Mouse (Mus musculus) left cerebral cortex, adult 8-10 months (tissue): Measurements from ENCODE around the gene Canx. TPM values are rescaled to one million over a fixed set of nuclear protein-coding genes. Genes with fewer than 3 reads are reported as not detected.
A peak's percentile ranks its signal among the peaks of the same experiment; 100 is the strongest.
"Not testable (repeated sequence)": the region's sequence is repeated elsewhere in the genome, so short reads cannot be mapped to it uniquely, and the experiment has no call there.

Experiments
- DNase-seq, 2 experiments: peaks; one replicate each; pipeline ENCODE4 v3.0.0; 2022; ENCODE audit warnings: low spot score in 2 of 2
- total RNA-seq, 4 experiments: library from RNA; stranded (reverse); gene quantifications; 2 replicates each; pipeline ENCODE4 v1.2.4; 2022

Canx gene
- total RNA-seq, 4 experiments from 2014 or later: 371 to 437 (median 413) TPM

DNA sequence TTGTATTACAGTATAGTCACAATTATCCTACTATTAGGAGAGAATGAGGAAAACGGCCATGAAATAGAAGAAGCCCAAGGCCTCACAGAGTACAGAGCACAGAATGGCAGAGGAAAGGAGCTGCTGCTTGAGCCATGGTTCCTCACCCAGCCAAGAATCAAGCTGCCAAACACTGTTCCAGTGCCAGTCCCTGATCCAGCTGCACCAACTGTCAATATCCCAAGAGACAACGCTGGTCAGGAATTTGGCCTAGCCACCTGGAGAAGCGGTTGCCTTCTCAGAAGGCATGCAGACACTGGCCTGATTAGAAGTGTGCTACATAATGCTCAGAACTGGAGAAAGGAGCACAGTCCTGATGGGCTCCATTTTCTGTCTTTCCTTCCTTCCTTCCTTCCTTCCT lies 7.7 kb upstream of the Canx start:
- no peak for DNase-seq

DNA sequence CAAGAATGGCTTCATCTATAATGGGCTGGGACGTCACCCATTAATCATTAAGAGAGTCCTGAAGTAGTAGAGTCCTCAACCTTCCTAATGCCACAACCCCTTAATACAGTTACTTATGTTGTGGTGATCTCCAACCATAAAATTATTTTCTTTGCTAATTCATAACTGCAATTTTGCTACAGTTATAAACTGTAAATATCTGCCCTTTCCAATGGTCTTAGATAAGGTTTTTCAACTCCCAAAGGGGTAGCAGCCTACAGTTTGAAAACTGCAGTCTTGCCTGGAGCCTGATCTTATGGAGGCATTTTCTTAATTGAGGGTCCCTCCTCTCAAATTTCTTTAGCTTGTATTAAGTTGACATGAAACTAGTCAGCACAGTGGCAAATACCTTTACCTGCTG lies 3.9 kb upstream of the Canx start:
- DNase-seq: no peak

DNA sequence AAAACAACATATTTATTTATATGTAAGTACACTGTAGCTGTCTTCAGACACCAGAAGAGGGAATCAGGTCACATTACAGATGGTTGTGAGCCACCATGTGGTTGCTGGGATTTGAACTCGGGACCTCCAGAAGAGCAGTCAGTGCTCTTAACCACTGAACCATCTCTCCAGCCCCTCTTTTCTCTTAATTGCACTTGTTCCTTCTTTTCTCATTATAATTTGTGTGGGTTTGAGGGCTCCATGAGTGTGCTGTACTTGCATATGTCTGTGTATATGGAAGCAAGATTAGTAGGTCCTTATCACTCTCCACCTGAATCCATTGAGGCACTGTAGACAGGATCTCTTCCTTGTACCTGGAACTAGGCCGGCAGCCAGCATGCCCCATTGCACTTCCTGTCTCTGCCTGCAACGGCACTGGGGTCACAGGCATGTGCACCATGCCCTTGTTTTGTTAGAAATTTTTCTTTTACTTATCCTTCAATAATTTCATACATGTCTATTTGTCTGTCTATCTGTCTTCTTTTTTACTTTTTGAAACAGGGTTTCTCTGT lies 2.7 kb upstream of the Canx start:
- no peak for DNase-seq

DNA sequence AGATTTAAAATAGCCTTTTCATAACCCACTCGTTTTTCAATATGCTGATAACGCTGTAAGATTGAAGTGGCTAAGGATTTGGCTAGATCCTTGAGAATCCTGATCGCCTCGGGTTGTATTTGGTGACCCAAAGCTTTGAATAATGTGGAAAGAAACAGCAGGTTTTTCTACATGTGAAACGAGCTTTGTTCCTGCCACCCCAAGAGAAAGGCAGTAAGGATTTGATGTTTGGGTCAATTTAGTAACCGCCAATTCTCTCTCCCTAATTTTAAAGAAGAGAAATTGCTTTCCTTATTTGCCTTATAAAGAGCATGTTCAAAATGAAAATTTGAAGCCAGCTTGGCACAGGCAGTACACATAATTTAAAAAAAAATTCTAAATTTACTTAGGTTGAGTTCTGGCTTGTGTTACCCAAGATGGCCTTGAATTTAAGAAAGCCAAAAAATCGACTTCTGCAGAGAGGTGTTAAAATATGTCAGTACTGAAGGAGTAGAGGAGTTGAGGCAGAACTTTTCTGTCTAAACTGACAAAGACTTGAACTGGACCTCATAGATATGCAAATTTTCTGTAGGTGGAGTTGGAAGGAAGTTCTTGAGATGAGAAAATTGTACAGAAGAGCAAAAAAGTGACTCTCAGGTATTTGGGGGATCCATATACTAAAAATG lies 961 bp upstream of the Canx start:
- no peak for DNase-seq

DNA sequence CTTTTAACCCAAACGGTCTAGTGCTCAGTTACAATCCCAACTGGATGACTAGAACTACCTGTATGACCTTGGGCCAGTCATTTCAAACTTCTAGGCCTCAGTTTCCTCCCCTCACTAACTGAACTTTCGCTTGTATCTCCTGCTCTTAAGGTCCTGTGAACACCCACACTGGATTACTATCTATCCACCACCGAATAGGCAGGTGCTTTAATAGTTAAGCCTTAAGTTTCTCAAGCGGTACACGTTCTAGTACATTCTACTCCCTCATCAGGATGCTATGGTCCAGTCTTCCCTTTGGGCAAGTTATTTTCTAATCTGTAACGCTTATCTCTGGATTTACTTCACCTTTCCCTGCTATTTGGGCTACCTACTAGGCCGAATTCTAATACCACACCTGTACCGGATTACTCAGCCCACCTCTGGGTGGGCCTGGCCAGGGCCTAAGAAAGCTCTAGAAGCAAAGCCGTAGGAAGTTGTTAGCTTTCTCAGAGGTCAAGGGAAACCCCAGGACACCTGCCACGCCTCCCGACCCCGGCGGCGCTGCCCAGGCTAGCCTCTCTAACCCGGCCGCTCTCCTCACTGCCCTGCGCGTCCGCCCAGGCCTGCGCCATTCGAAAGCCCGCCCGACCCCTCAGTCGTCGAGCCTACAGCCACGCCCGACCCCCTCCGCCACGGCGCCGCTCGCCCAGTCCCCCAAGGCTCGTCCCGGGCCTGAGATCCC lies 562 bp downstream of the Canx start:
- DNase-seq: no peak

DNA sequence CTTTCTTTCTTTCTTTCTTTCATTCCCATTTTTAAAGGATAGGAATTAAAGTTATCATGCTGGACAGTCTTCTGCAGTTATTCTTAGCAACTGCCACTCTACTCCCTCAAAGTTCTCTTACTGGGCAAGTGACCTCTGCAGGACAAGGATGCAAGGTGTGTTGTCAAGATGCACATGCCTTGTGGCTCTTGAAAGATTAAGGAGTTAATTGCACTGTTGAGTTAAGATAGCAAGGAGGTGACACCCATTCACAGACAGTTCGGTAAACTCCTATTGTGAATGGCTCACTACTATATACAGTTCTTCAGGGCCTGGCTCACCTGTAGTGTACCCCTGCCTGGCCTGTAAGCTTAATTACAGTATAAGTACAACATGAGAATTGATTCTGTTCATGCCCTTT lies 1.6 kb downstream of the Canx start:
- DNase-seq: no peak

DNA sequence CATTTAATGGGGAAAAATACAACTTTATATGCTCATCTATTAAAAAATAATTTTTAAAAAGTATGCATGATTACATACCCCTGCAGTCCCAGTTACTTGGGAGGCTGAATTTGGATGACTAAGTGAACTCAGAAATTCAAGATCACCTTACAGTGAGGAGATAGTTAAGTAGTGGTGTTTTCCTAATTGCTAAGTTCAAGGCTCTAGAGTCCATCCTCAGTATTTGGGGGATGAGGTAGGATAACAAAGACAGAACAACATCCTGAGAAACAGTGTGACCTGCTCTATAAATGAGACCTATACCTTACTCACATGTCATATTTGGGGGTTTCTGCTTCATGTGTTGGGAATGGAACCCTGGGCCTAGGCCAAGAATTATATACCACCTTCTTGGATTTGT lies 3.1 kb downstream of the Canx start:
- DNase-seq: no peak

DNA sequence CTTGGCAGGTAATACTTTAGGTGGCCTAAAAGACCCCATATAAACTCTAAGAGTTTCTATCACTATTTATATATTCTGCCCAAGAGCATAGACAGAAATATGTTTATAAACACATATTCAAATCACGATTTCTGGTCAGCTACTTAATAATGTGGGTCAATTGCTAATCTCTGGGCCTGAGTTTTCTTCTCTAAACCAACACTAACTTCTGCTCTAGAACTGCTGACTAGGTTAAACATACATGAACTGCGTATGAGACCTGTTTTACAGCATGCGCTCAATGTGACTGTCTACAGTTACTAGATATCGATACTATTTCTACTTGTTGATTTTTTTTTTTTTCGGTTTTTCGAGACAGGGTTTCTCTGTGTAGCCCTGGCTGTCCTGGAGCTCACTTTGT lies 4.2 kb downstream of the Canx start:
- no peak for DNase-seq

DNA sequence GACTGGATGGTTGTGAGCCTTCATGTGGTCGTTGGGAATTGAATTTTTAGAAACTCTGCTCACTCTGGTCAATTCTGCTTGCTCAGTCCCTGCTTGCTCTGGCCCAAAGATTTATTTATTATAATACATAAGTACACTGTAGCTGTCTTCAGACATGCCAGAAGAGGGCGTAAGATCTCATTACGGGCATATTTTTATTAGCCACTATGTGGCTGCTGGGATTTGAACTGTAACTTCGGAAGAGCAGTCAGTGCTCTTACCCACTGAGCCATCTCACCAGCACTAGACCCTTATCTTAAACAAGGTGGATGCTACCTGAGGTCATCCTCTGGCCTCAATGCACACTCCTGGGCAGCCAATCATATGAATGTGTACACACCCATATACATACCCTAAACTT lies 6.1 kb downstream of the Canx start:
- not testable (repeated sequence) for DNase-seq

DNA sequence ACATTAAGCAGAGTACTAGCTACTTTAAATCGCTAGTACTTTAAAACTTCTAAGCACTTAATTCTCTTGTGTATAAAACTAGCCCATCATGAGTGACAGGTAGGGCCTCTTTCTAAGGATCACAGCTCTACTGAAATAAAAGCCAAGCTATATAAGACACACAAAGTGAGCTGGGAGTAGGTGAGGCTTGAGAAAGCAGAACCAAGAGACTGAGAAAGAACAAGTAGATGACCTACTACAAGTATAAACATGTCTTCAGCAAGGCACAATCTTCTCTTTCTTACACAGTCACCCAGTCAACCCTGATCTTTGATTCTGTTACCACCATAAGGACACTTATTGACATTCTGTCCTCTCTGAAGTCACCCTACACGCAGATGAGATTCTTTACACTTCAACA lies 12.7 kb downstream of the Canx start:
- no peak for DNase-seq

DNA sequence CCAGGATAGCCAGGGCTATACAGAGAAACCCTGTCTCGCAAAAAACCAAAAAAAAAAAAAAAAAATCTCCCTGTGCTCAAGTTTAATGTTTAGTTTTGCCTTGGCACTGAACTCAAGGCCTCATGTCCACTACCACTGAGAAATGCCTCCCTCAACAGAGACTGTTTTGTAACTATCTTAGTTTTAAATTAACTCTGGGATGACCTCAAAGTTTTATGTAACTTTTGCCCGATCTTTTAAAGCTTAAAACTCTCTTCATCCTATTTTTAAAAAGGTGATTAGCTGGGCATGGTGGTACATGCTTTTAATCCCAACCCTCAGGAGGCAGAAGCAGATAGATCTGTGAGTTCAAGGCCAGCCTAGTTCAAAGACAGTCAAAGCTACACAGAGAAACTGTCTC lies 22.1 kb downstream of the Canx start:
- no peak for DNase-seq

DNA sequence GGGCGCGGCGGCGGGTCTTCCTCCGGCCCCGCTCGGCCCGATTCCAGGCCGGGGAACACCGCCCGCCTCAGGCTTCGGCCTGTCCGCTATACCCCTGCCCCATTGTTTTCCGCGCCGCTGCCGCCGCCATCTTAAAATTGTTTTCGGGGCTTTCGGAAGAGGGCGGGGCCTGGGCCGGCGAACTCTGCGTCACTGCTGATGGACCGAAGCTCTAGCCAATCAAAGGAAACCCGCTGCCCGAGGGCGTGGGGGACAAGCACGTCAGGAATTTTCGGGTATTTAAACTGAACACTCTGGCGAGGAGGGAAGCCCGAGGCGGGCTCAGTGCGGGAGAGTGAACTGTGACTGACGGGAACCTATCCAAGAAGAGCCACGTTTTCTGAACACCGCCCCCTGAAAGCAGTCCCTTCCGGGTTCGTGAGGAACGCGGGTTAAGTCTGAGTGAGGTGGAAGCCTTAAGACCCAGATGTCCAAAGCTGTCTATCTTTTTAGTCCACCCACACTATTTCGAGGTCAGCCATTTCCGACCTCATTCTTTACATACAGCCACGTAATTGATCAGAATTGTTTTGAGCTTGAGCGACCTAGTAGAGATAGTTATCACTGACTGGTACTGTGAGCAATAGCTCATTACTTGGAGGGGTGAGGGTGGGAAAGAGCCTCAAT lies 33.1 kb downstream of the Canx start, which contains the start of gene Maml1:
Maml1 (minus strand) TSS at position 122 of the 666 bp plus-strand sequence.
- peak; percentile 97 for DNase-seq

DNA sequence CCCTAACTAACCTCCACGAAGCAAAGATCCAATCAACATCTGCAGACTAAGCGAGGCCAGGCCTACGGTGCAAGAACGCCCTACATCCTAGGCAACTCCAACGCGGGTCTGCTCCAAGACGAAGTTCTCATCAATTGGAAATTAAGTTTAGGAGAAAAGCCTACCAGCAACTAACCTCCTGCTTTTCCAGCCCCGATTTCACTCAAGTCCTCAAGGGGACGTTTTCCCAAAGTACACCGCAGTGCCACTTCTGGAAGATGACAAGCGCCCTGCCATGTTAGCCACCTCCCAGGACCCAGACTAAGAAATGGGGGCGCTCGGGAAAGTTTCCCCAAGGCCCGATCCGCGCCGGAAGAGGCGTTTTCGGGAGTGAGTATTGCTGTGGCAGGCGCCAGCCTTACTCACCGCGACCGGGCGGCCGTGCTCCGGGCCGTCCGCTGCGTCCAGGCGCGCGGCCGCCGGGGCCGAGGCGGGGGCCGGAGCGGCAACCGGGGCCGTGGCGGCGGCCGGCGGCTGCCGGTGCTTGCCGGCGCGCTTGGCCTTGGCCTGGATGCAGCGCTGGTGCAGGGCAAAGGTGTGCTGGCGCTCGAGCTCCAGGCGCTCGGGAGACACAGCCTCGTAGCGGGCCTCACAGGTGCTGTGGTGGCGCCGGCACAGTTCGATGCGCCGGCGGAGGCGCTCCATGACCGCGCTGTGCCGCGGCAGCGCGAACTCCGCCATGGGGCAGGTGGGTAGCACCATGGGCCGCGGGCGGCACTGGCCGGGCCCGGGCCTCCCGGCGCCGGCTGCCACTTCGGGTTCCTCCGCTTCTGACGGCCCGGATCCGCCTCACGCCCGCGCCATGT lies 33.9 kb downstream of the Canx start:
- no peak for DNase-seq

DNA sequence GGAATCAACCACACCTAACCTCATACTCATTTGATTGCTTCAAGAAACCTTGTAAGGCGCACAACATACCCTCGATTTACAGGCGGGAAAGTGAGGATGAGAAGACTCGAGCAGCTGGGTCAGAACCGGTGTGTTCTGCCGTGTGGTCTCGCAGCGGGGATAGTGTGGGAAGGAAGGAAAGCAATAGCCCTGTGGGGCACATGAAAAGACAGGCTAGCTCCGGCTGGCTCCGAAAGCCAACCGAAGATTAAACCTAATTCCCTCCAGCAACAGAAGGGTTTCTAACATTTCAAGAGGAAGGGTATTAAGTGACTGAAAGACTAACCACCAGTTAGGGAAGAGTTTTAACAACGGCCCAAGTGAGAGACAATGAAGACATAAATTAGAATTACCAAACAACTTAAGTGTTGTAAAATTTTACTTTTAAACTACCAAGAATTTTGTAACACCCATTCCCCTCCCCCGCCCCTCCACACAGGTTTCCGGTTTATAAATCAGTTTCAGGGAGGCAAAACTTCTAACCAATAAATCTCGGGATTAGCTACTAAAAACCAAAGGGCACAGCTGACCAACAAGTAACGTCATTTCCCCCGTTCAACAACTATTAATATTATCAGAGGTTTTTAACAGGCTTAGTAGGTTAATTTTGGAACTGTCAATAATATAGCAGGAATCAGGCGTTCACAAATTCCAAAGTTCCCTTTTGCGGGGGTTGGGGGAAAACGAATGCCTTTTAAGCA lies 34.8 kb downstream of the Canx start:
- no peak for DNase-seq

DNA sequence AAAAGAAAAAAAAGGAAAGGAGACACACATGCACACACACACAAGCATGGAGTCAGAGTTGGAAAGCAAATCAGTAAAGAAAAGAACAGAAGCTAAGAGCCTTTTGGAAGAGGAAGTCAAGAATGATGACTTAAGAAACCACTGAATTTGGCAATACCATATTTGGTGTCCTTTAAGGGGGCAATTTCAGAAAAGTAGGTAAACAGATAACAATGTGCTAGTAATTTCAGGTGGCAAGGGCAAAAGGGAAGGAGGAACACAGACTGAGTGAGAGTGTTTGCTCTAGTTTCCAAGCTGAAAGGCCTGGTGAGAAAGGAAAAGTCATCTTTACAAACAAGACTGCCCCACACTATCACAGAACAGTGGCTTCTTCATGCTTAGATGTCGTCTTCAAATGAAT lies 39.0 kb downstream of the Canx start:
- no peak for DNase-seq

DNA sequence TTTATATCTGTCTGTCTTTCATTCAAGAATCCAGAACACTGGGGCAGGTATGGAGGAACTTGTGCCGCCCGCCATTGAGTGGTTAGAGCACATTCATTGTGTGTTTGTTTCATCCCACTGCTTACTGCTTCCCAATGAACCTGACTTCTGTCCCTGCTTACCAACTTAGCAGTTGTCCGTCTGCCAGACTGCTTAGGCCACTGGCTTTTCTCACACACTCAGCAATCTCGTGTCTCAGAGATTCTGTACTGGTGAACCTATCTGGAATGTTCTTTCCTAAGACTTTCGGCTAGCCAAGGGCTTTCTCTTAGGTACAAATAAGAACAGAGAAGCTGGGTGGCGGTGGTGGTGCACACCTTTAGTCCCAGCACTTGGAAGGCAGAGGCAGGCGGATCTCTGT lies 39.8 kb downstream of the Canx start:
- no peak for DNase-seq

DNA sequence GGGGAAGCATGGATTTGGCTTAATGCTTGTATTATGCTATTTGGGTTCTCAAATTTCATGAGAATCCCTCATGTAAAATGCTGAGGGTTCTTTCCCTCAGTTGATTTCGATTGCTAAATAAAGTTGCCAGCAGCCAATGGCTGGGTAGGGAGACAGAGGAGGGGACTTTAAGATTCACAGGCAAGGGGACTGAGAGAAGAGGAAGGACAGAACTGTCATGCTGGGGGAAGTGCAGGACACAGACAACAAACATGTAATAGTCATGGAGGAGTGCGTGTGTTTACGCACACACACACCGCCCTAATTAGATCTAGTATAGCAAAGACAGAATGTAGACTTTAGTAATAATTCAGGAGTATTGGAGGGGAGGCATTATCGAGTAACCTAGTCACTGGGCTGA lies 40.2 kb downstream of the Canx start:
- DNase-seq: no peak

DNA sequence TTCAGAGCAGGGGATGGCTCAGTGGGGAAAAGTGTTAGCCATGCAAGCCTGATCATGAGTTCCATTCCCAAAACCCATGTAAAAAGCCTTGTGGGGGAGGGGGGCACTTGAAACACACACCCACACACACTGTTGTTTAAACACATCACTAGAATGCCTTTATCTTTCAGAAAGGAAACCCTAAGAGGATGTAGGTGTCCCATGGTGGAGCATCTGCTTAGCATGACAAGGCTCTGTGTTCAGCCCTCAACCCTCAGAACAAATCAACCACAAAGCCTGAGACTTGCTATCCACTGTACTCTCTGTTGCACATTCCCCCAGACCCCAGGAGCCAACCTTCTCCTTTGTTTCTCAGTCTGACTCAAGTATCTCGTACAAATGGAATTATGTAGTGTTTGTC lies 45.4 kb downstream of the Canx start:
- DNase-seq: no peak

DNA sequence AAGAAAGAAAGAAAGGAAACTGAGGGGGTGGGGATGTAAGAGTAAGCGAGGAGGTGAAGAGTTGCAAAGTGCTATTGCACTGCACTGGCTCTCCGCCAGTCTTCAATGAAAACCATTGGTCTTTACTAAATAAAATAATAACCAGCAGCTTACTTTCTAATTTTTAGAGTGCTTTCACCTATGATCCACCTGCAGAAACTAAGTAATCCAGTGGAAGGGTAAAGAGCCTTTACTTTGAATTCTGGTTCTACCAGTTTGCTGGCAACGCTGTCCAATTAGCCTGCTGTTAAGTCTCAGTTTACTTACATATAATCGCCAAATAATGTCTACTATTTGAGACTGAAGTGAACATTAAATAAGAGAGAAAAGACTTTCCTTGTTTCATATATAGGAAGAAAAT lies 46.5 kb downstream of the Canx start:
- DNase-seq: no peak

DNA sequence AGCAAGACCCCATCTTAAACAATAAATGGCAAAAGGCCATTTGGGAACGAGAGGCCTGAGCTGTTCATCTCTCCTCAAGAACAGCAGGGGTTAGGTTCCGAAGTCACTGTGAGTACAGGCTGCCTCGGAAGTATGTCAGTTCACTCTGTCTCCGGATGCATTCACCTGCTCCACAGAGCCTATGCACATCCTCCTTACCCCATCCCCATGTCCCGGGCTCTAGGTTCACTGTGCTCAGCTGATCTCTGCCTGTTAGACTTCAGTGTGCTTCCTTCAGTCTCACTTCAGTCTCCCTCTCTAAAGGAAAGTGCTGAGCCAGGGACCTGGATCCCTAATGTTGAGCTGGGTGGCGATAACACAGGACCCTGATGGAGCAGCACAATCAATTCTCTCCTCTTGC lies 47.8 kb downstream of the Canx start:
- DNase-seq: no peak

DNA sequence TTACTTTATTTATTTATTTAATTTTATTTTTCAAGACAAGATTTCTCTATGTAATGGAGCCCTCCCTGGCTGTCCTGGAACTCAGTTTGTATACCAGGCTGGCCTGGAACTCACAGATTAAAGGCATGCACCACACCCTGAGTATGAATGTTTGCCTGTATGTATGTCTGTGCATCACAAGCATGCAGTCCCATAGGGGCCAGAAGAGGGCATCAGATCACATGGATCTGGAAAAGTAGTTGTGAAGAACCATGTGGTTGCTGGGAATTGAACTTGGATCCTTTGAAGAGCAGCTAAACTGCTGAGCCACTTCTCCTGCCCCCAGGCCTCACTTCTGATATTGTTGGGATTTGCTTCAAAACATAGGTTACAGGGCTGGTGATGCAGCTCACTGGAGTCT lies 48.4 kb downstream of the Canx start:
- no peak for DNase-seq
